Mouse (Mus musculus) thymus, adult 2 months (tissue): Measurements from ENCODE around the gene Pigq. TPM values are rescaled to one million over a fixed set of nuclear protein-coding genes. Genes with fewer than 3 reads are reported as not detected.

Source experiments
- DNase-seq: peaks from one replicate; pipeline ENCODE4 v3.0.0; 2021
- H3K27ac ChIP-seq: fragments of 200-500 bp; 2 replicates; pipeline ENCODE4 v1.5.1; 2012; ENCODE audit warnings: low read length, control low read depth; ENCODE audit not compliant: control insufficient read depth, insufficient read depth
- H3K27me3 ChIP-seq: fragments of 200-500 bp; 2 replicates; pipeline ENCODE4 v1.6.1; 2012; ENCODE audit warnings: mild to moderate bottlenecking, low read length, moderate library complexity, mixed read lengths; ENCODE audit not compliant: control insufficient read depth, insufficient read depth
- H3K36me3 ChIP-seq: fragments of 200-500 bp; 2 replicates; pipeline ENCODE4 v1.6.1; 2012; ENCODE audit warnings: mild to moderate bottlenecking, low read length, moderate library complexity; ENCODE audit not compliant: control insufficient read depth, insufficient read depth
- H3K4me1 ChIP-seq: fragments of 200-500 bp; replicated peaks from 2 replicates; pipeline ENCODE4 v1.6.1; 2012; ENCODE audit warnings: low read length; ENCODE audit not compliant: control insufficient read depth, insufficient read depth
- H3K4me3 ChIP-seq: fragments of 200-500 bp; 2 replicates; pipeline ENCODE4 v1.5.1; 2012; ENCODE audit warnings: mild to moderate bottlenecking, low read length, control low read depth, moderate library complexity; ENCODE audit not compliant: control insufficient read depth, insufficient read depth
- CTCF ChIP-seq: fragments of 200-500 bp; IDR thresholded peaks from 2 replicates; pipeline ENCODE4 v1.5.1; 2012; ENCODE audit warnings: mild to moderate bottlenecking, control low read depth, low read length, moderate library complexity, borderline replicate concordance; ENCODE audit not compliant: control insufficient read depth, poor library complexity, insufficient read depth; ENCODE audit errors: extremely low read depth
- POLR2A ChIP-seq: fragments of 200-500 bp; IDR thresholded peaks from 2 replicates; pipeline ENCODE4 v1.6.1; 2012; ENCODE audit warnings: mild to moderate bottlenecking, low read length, control low read depth, moderate library complexity; ENCODE audit not compliant: control insufficient read depth, poor library complexity, insufficient read depth; ENCODE audit errors: extremely low read depth
- WGBS: fragments of 180-500 bp; shearing (Covaris S2); methylation state at CpG from one replicate; pipeline ENCODE4 v1.1.7; 2018; 5-methylcytosine and 5-hydroxymethylcytosine counted together
- polyA plus RNA-seq: library from polyadenylated mRNA; depleted of rRNA; stranded (reverse); fragments of >200 nt; gene quantifications from 2 replicates; pipeline ENCODE4 v1.2.3, GENCODE M21; 2012

The Pigq gene
- polyA plus RNA-seq, 1 experiment, result 133 TPM

DNA sequence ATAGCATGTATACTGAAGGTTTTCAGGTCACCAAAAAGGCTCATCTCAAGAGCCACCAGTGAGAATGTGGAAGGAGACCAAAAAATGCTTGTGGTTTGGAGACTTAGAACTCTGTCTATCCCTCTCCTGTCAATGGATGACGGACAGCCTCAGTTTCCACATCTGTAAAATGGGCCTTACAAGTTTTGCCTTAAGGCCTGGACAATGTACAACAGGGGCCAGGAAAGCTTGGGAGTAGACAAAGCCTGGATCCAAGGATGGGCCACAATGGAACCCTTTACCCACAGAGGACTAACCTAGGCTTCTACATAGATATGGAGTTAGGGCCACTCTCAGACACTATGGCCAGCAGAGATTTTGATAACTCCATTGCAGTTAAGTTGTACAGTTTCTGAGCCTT is 39.3 kb upstream of the Pigq start:
- Histone ChIP-seq H3K4me1 (peaks cover 11% of the 10 kb centered on the region), H3K4me3 (no peak overlapping the region), H3K27ac (no peak overlapping the region), H3K36me3 (no peaks in the 10 kb centered on the region), H3K27me3 (no peaks in the 10 kb centered on the region)
- no peak for DNase-seq
- 97% methylated on average over 1 of the region's 1 CpGs for WGBS
- TF ChIP-seq CTCF, result no peak
- TF ChIP-seq POLR2A, result no peak

DNA sequence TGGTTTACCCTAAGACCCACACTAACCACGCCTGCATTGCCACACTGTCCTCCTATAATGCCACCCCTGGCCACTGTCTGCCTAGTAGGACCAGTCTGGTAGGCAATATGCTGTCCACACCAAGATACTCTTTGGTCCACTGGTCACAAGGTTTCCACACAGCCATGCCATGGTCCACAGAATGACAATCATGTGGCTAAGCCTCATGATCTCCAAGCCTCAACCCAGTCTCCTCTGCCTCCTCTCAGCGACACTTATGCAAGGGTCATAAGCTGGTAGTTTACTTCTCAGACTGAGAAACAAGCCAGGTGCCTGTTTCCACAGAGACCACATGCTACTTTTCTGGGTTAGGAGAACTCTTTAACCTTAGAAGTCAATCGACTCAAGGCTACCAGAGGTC is 38.2 kb upstream of the Pigq start:
- no peaks in the 10 kb centered on the region for H3K36me3 ChIP-seq
- TF ChIP-seq CTCF (no peak), POLR2A (no peak)
- WGBS, result 93% methylated on average over 3 of the region's 3 CpGs
- DNase-seq, result no peak
- peaks cover 11% of the 10 kb centered on the region for H3K4me1 ChIP-seq
- H3K27me3 ChIP-seq, result no peaks in the 10 kb centered on the region
- H3K27ac ChIP-seq, result no peak overlapping the region
- no peak overlapping the region for H3K4me3 ChIP-seq

DNA sequence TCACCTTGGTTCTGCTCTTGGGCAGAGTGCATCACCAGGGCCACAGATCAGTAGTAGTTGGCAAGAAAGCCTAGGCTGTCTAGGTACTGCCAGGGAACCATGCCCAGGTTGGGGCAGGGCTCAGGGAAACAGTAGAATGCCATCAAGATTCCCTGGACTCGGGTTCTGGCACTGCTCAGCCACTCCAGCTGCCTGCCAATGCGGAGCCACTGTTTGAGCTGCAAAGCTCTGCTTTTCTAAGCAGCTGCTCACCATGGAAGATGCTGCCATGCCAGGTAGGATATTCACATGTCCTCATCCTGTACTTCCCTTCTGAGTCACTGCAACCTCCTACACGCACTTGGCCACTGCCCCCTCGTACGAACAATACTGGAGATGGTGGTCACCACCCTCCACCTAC is 36.1 kb upstream of the Pigq start:
- Histone ChIP-seq H3K27ac (no peak overlapping the region), H3K4me3 (no peak overlapping the region), H3K27me3 (no peaks in the 10 kb centered on the region), H3K36me3 (no peaks in the 10 kb centered on the region), H3K4me1 (peaks cover 9% of the 10 kb centered on the region)
- no peak for DNase-seq
- no peak for TF ChIP-seq CTCF
- no peak for TF ChIP-seq POLR2A
- 91% methylated on average over 5 of the region's 5 CpGs for WGBS

DNA sequence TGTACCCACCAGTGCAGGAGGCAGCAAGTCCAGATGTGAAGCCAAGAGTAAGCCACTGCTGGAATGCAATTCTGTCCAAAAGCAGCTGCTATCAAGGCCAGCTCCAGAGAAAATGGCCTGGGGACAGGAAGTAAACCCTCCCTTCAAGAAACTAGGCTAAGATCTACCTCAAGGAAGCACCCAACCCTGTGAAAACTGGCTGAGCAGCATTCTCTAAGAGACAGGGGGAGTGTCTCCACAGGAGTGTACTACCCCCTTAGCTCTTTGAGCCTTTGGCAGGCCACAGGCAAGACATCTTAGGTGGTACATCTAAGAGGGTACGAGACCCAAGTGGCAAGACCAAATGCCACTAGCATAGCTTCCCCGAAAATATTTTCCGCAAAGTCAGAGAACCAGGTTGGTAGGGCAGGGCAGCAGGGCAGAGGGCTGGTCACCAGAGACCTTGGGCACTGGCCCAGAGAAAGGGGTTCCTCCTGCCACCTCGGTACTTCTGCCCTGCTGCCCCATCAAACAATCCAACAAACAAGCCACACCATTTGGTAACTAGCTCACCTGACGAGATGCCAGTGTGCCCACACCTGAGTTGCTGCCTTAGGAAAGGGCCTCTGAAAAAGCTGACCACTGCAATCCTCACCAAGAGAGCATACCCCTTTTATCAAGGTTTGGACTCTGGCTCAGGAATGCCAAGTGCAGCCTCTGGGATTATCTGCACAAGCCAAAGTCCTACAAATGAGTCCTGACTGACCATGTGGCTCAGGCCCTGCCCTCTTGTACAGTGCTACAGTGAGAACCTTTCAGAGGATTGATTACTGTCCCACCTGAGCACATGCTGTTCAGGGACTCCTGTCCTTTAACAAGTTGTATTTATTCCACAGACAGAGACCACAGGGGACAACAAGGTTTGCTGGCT is 35.3 kb upstream of the Pigq start:
- no peak overlapping the region for H3K27ac ChIP-seq
- TF ChIP-seq POLR2A, result no peak
- TF ChIP-seq CTCF, result no peak
- no peak for DNase-seq
- H3K4me3 ChIP-seq, result no peak overlapping the region
- no peaks in the 10 kb centered on the region for H3K36me3 ChIP-seq
- WGBS, result 88% methylated on average over 5 of the region's 5 CpGs
- H3K4me1 ChIP-seq, result peaks cover 7% of the 10 kb centered on the region
- H3K27me3 ChIP-seq, result no peaks in the 10 kb centered on the region

DNA sequence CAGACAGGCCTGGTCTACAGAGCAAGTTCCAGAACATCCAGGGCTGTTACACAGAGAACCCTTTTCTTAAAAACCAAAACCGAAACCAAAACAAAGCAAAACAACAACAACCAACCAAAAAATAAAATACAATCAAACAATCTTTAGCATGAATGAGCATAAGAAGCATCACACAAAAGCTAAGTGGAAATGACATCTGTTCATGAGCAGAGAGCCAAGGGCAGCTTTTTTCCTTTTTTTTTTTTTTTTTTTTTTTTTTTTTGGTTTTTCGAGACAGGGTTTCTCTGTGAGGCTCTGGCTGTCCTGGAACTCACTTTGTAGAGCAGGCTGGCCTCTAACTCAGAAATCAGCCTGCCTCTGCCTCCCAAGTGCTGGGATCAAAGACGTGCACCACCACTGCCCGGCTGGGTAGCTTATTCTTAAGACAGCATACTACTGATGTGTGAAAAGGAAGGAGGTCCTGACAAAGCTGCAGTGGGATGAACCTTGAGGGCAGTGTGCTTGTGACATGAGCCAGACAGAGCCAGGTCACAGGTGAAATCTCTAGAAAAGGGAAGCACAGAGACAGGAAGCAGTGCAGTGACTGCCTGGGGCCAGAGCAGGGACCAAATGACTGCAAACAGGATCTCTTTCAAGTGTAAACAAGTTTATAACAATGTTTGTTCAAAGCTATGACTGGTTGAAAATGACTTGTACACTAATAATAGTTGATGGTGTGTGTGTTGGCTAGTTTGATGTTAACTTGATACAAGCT is 26.4 kb upstream of the Pigq start:
- 74% methylated on average over 4 of the region's 4 CpGs for WGBS
- no peak for DNase-seq
- H3K4me3 ChIP-seq, result no peak overlapping the region
- no peak overlapping the region for H3K27ac ChIP-seq
- no peaks in the 10 kb centered on the region for H3K27me3 ChIP-seq
- TF ChIP-seq CTCF (no peak), POLR2A (no peak)
- no peaks in the 10 kb centered on the region for H3K36me3 ChIP-seq
- H3K4me1 ChIP-seq, result no peaks in the 10 kb centered on the region

DNA sequence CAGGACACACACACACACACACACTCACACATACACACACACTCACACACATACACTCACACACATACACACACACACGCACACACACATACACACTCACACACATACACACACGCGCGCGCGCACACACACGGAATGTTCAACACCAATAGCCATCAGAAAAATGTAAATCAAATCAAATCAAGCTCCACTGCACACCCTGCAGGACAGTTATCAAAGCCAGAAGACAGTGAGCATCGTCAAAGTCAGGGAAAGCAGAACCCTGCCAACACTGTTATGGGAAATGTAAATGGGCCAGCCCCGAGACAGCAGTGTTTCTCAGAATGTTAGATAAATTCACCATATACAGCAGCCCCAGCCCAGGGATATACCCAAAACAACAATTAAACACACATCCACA is 25.7 kb upstream of the Pigq start:
- Histone ChIP-seq H3K4me3 (no peak overlapping the region), H3K27me3 (no peaks in the 10 kb centered on the region), H3K27ac (no peak overlapping the region), H3K36me3 (no peaks in the 10 kb centered on the region), H3K4me1 (no peaks in the 10 kb centered on the region)
- TF ChIP-seq CTCF (no peak), POLR2A (no peak)
- 93% methylated on average over 9 of the region's 9 CpGs for WGBS
- DNase-seq, result no peak
